15 mouse cellular contexts compared by ENCODE assay signal in the genomic region with DNA sequence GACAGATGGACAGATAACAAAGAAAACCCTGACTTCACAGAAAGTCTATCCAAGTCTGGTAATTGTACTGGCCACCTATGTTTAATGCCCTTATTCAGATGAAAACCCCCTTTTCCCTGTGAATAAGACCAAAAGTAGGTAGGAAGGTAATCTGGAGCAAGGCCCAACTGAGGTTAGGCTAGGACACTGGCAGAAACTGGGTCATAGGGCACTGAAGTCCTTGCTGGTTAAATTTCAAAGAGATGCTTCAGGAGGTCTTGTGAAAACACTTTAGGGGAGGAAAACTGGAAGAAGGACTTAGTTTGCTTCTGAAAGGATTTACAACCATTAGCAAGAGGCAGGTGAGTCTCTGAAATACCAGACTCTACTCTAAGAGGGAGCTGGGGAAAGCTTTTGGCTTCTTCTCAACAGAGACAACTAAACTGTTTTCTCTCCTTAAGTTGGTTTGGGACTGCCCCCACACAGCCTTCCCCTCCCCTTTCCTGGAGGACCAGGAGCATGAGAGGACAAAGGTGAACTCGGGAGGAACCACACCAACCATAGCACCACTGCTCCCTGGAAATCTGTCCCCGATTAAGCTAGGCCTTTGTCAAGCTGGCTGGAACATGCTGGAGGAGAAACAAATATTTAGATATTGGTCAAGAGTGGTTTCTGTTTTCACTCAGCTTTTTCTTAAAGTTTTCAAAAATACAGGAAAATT. TPM values are rescaled to one million over a fixed set of nuclear protein-coding genes. Genes with fewer than 3 reads are reported as not detected.
"Had no signal": no experiment of that assay in that cellular context is flagged by ENCODE, and none has a peak within 500 bp of the region (broad histone marks: within the 10 kb centered on the region; RNA-seq: fewer than 3 reads in every experiment).

No protein-coding gene starts in this region.

- H3K27me3 ChIP-seq: limb, embryonic 12.5 days; liver, embryonic 15.5 days; midbrain, embryonic 13.5 days; neural tube, embryonic 12.5 days had no signal

- H3K9ac ChIP-seq: liver, embryonic 15.5 days; neural tube, embryonic 12.5 days had no signal

- H3K4me1 ChIP-seq: limb, embryonic 12.5 days; liver, embryonic 15.5 days; neural tube, embryonic 12.5 days had no signal

- H3K36me3 ChIP-seq: limb, embryonic 12.5 days; liver, embryonic 15.5 days; midbrain, embryonic 13.5 days; neural tube, embryonic 12.5 days had no signal

- DNase-seq: layer of hippocampus, adult 9-11 months; layer of hippocampus, postnatal 36 days; liver; lung, adult 2 months; lung, postnatal 36 days; thymus, adult 18-20 months; thymus, postnatal 14 days had no signal

- H3K4me3 ChIP-seq: liver, embryonic 15.5 days; neural tube, embryonic 12.5 days had no signal

- H3K27ac ChIP-seq: limb, embryonic 12.5 days; liver, embryonic 15.5 days; midbrain, embryonic 13.5 days; neural tube, embryonic 12.5 days had no signal

- H3K9me3 ChIP-seq: limb, embryonic 12.5 days; liver, embryonic 15.5 days; midbrain, embryonic 13.5 days; neural tube, embryonic 12.5 days had no signal

- ATAC-seq: lung, postnatal 0 days had no signal

RNA-seq across cellular contexts. Expression of gene Slc22a8, which starts 20.6 kb away (rescaled TPM):
- polyA plus RNA-seq: large intestine, adult 2 months; limb, embryonic 12.5 days; lung, adult 2 months; stomach, embryonic 14.5 days had no signal

RNA-seq across cellular contexts. Expression of gene Slc22a6, which starts 47.3 kb away (rescaled TPM):
- polyA plus RNA-seq: intestine, embryonic 16.5 days; large intestine, adult 2 months; limb, embryonic 12.5 days; lung, adult 2 months; lung, postnatal 0 days; stomach, embryonic 14.5 days had no signal
